Mouse (Mus musculus) stomach, postnatal 0 days (tissue): Measurements from ENCODE around the gene Sorbs2. TPM values are rescaled to one million over a fixed set of nuclear protein-coding genes. Genes with fewer than 3 reads are reported as not detected.

Experiments used
- ATAC-seq: fragments of 200-750 bp; cut with Nextera tagmentation; 2 replicates; pipeline ENCODE4 v1.8.0; 2017; ENCODE audit not compliant: low FRiP score, low TSS enrichment
- DNase-seq: peaks from one replicate; pipeline ENCODE4 v3.0.0-alpha.2; 2016; ENCODE audit warnings: low spot score
- H3K27ac ChIP-seq: fragments of 300-500 bp; sonication (generic); replicated peaks from 2 replicates; pipeline ENCODE4 v1.5.1; 2014; ENCODE audit warnings: mild to moderate bottlenecking, control low read depth
- H3K27me3 ChIP-seq: fragments of 300-500 bp; sonication (generic); 2 replicates; pipeline ENCODE4 v1.6.1; 2014; ENCODE audit warnings: low read length; ENCODE audit not compliant: control insufficient read depth, insufficient read depth
- H3K36me3 ChIP-seq: fragments of 300-500 bp; sonication (generic); 2 replicates; pipeline ENCODE4 v1.6.1; 2014; ENCODE audit warnings: low read length, mixed read lengths; ENCODE audit not compliant: control insufficient read depth, insufficient read depth
- H3K4me1 ChIP-seq: fragments of 300-500 bp; sonication (generic); replicated peaks from 2 replicates; pipeline ENCODE4 v1.6.1; 2014; ENCODE audit warnings: antibody characterized with exemption; ENCODE audit not compliant: control insufficient read depth, insufficient read depth
- H3K4me2 ChIP-seq: fragments of 300-500 bp; sonication (generic); replicated peaks from 2 replicates; pipeline ENCODE4 v1.6.1; 2014; ENCODE audit warnings: low read depth, mild to moderate bottlenecking, control low read depth, moderate library complexity
- H3K4me3 ChIP-seq: fragments of 300-500 bp; sonication (generic); 2 replicates; pipeline ENCODE4 v1.5.1; 2014; ENCODE audit warnings: low read depth, low read length, control low read depth
- H3K9ac ChIP-seq: fragments of 300-500 bp; sonication (generic); 2 replicates; pipeline ENCODE4 v1.6.1; 2014; ENCODE audit warnings: mild to moderate bottlenecking, low read length, control low read depth, mixed read lengths
- H3K9me3 ChIP-seq: fragments of 300-500 bp; sonication (generic); 2 replicates; pipeline ENCODE4 v1.6.1; 2016; ENCODE audit warnings: low read length; ENCODE audit not compliant: control insufficient read depth
- CTCF ChIP-seq: IDR thresholded peaks from 2 replicates; pipeline ENCODE4 v1.5.1; 2016; ENCODE audit warnings: antibody characterized with exemption, low read depth, mild to moderate bottlenecking, moderate library complexity
- EP300 ChIP-seq: optimal IDR thresholded peaks from 2 replicates; pipeline ENCODE3; 2016; ENCODE audit warnings: antibody characterized with exemption
- WGBS: fragments of 180-500 bp; shearing (Covaris S2); extraction: QIAGEN DNeasy Blood & Tissue Kit; methylation state at CpG from one replicate; pipeline ENCODE4 v1.1.7; 2014; 5-methylcytosine and 5-hydroxymethylcytosine counted together
- polyA plus RNA-seq: library from polyadenylated mRNA; unstranded; fragments of >200 nt; fragmentation: Nextera tagmentation; extraction: Ambion mirVana; gene quantifications from 2 replicates; pipeline ENCODE4 v1.2.1, GENCODE M21; 2015

The Sorbs2 gene
- polyA plus RNA-seq, 1 experiment from 2014 or later = 21.1 TPM

GRCm38 (mm10) chr8:45796331-45796740, 288.7 kb downstream of the Sorbs2 start:
- H3K27me3 ChIP-seq = no peaks in the 10 kb centered on the region
- no peaks in the 10 kb centered on the region for H3K36me3 ChIP-seq
- H3K27ac ChIP-seq = no peak overlapping the region
- DNase-seq (peak; percentile 42), ATAC-seq (peak; percentile 69; the same call in 1 of the 2 replicates)
- no peak overlapping the region for H3K9ac ChIP-seq
- H3K4me3 ChIP-seq = no peak overlapping the region
- no peak overlapping the region for H3K4me2 ChIP-seq
- no peaks in the 10 kb centered on the region for H3K9me3 ChIP-seq
- TF ChIP-seq EP300 (no peak), CTCF (peak; percentile 85)
- WGBS = 65% methylated on average over 11 of the region's 11 CpGs
- H3K4me1 ChIP-seq = no peaks in the 10 kb centered on the region

- no peaks in the 10 kb centered on the region for H3K4me1 ChIP-seq
- no peaks in the 10 kb centered on the region for H3K27me3 ChIP-seq
- 87% methylated on average over 4 of the region's 4 CpGs for WGBS
- no peak for ATAC-seq
- TF ChIP-seq EP300 = no peak
- TF ChIP-seq CTCF = no peak
- no peaks in the 10 kb centered on the region for H3K9me3 ChIP-seq
- H3K27ac ChIP-seq = no peak overlapping the region
- DNase-seq = no peak
- H3K36me3 ChIP-seq = no peaks in the 10 kb centered on the region
- H3K4me3 ChIP-seq = no peak overlapping the region
- no peak overlapping the region for H3K4me2 ChIP-seq
- H3K9ac ChIP-seq = no peak overlapping the region
These were observed 291.9 kb downstream of the Sorbs2 start for GRCm38 (mm10) chr8:45799517-45799916.

- H3K4me3 ChIP-seq = no peak overlapping the region
- DNase-seq = no peak
- no peak overlapping the region for H3K27ac ChIP-seq
- no peak for TF ChIP-seq EP300
- no peak for TF ChIP-seq CTCF
- WGBS = 85% methylated on average over 6 of the region's 6 CpGs
- H3K9me3 ChIP-seq = no peaks in the 10 kb centered on the region
- no peak overlapping the region for H3K9ac ChIP-seq
- H3K4me1 ChIP-seq = no peaks in the 10 kb centered on the region
- no peak for ATAC-seq
- H3K36me3 ChIP-seq = no peaks in the 10 kb centered on the region
- H3K27me3 ChIP-seq = no peaks in the 10 kb centered on the region
- H3K4me2 ChIP-seq = no peak overlapping the region
These were observed 301.0 kb downstream of the Sorbs2 start for GRCm38 (mm10) chr8:45808597-45808996.

- DNase-seq (peak; percentile 67), ATAC-seq (no peak)
- WGBS = 32% methylated on average over 7 of the region's 7 CpGs
These were observed 309.3 kb downstream of the Sorbs2 start for GRCm38 (mm10) chr8:45816765-45817426.

GRCm38 (mm10) chr8:45821650-45822049, 314.1 kb downstream of the Sorbs2 start:
- WGBS = 47% methylated on average over 5 of the region's 5 CpGs
- Histone ChIP-seq H3K4me3 (no peak overlapping the region), H3K36me3 (no peaks in the 10 kb centered on the region; the same call in 1 of the 2 replicates), H3K9me3 (no peaks in the 10 kb centered on the region), H3K9ac (no peak overlapping the region), H3K4me1 (no peaks in the 10 kb centered on the region), H3K4me2 (no peak overlapping the region), H3K27me3 (no peaks in the 10 kb centered on the region), H3K27ac (peak overlapping the region; percentile 83)
- TF ChIP-seq CTCF (no peak), EP300 (no peak)
- DNase-seq (no peak), ATAC-seq (no peak)

More at GRCm38 (mm10) chr8:45816765-45817426, 309.3 kb downstream of the Sorbs2 start:
- no peak overlapping the region for H3K9ac ChIP-seq
- no peak for TF ChIP-seq EP300
- TF ChIP-seq CTCF = peak; percentile 99
- H3K27me3 ChIP-seq = no peaks in the 10 kb centered on the region
- no peaks in the 10 kb centered on the region for H3K4me1 ChIP-seq
- no peak overlapping the region for H3K4me2 ChIP-seq
- no peaks in the 10 kb centered on the region for H3K36me3 ChIP-seq
- no peak overlapping the region for H3K4me3 ChIP-seq
- H3K9me3 ChIP-seq = no peaks in the 10 kb centered on the region
- no peak overlapping the region for H3K27ac ChIP-seq

- H3K36me3 ChIP-seq = no peaks in the 10 kb centered on the region
- H3K27me3 ChIP-seq = no peaks in the 10 kb centered on the region
- DNase-seq = no peak
- H3K27ac ChIP-seq = no peak overlapping the region
- no peaks in the 10 kb centered on the region for H3K4me1 ChIP-seq
- 74% methylated on average over 2 of the region's 2 CpGs for WGBS
- ATAC-seq = 0 out of 2 replicates have a peak, but pooled peaks have one; percentile 21
- TF ChIP-seq EP300 (no peak), CTCF (no peak)
- H3K9ac ChIP-seq = no peak overlapping the region
- no peaks in the 10 kb centered on the region for H3K9me3 ChIP-seq
- no peak overlapping the region for H3K4me3 ChIP-seq
- H3K4me2 ChIP-seq = no peak overlapping the region
These were observed 322.5 kb downstream of the Sorbs2 start for GRCm38 (mm10) chr8:45829985-45830548.
